Mouse (Mus musculus) ZHBTc4 (cell line): ENCODE data around the gene Naa60.

ENCODE experiments used
- DNase-seq: peaks from one replicate; pipeline ENCODE4 v3.0.0-alpha.2; 2011; ENCODE audit warnings: low read depth, low spot score

Naa60 gene

DNA sequence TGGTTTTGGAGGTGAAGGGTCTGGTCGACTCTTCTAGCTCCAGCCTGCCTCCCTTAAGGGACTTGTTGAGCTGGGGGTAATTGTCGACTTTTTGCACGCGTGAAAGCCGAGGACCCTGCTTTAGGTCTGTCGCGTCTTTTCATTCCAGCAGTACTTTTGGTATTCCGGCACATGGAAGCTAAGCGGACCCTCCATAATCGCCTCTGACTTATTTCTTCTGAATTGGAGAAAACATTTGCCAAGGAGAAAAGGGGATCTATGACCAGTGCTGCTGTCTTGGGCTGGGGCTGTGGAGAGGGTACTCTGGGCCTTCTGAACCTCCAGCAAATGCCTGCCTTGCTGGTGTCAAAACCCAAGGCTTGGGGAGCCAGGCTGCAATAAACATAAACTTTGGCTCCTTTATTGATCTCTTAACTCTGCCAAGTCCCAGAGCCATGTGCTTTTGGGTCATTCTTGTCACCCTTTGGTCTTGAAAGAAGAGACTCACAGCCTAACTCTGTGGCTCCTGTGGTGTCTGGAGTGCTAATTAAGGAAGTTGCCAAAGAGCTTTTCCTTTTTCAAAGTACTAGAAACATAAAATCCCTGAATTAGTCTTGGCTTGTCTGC is 13.0 kb downstream of the Naa60 start:
- no peak for DNase-seq

DNA sequence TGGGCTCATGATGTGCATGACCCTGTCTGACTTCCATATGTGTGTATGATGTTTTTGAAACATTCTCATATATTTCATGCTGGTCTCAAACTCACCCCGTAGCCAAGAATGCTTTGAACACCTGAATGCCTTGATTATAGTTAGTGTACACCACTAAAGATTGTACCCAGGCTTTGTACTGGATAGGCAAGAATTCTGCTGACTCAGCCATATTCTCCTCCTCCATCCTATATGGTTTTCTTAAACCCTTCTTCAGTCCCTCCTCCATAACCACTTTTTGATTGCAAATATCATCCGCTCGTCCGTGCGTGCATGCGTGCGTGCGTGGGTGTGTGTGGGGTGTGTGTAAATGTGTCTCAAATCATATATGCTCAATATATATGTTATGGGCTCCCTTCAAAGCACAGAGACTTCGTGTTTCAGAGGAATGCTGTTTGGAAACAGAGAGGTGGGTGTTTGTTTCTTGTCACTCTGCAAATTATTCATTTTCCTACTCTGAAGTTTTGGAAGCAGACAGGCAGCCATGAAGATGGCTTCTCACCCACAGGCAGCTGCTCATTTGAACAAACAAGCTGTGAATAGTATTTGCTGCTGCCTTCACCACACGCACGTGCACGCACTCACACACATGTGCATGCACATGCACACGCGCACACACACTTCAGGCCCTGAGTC is 19.6 kb downstream of the Naa60 start:
- DNase-seq, result no peak

DNA sequence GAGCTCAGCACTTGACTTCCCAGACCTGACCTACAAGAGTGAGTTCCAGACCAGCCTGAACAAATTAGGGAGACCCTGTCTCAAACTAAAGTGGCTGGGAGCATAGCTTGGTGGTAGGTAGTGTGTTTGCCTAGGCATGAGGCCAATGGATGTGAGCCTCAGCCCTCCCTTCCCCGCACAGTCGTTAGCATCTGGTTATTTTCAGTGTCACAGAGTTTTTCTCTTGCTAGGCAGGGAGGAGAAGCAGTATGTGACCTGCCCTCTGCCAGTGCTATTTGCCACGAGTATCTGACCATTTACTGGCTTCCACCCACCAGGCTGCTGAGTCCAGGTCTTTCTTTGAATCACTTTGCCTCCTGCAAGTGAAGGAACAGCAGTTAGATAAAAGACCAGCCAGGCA is 21.6 kb downstream of the Naa60 start:
- DNase-seq, result no peak

DNA sequence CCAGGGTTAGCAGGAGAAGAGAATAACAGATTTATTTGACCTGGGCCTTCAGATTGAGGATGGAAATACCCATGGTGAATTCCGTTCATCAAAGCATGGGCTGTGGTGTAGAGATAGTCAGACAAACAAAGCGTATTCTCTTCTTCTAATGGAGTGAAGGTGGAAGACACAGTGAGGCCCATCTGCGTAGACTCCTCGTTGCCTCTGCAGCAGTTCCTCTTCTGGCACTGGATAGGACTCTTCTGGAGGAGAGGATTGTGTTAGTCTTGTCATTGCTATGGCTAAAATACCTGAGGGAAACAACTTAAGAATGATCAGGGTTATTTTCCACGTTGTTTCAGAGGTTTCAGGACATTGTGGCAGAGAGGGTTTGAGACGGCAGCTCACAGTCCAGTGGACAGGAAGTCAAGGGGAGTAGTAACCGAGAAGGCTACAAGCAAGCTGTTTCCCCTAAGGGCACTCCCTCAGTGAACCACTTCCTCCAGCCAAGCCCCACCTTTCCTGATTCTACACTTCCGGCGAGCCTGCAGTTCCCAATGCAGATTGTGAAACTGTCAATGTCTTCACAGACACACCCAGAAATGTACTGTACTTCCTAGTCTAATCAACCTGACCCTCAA is 23.1 kb downstream of the Naa60 start:
- DNase-seq, result peak; percentile 76

DNA sequence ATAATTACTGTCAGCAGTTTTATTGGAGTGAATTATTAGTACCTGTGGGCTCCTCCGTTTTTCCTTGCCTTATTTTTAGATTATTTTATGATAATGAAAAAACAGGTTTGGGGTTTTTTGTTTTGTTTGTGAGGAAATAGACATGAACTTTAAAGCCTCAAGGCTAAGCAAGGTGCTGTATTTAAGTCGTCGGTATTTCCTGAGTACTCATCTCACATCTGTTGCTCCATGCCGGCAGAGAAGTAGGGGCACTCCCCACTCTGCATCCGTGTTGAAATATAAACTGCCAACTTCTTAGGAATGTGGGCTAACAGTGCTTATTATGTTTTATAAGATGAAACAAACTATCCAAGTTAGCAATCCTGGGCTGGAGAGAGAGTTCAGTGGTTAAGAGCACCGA is 23.9 kb downstream of the Naa60 start:
- DNase-seq, result no peak

DNA sequence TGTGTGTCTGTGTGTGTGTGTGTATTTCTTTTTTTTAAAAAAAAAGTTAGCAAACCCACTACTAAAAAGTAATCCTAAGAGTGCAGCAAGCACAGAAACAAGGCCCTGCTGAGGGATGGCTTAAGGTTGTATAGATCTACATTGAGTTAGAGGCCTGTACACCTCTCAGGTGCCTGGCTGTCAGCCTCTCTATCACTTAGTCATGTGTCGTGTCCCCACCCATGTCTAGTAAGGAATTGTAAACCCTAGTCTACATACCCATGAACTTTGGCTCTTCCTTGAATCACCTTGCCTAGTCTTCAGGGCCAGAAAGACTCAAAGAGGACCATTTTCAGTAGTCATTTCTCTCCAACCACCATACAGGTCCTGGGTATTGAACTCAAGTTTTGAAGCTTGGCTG is 24.4 kb downstream of the Naa60 start:
- no peak for DNase-seq

DNA sequence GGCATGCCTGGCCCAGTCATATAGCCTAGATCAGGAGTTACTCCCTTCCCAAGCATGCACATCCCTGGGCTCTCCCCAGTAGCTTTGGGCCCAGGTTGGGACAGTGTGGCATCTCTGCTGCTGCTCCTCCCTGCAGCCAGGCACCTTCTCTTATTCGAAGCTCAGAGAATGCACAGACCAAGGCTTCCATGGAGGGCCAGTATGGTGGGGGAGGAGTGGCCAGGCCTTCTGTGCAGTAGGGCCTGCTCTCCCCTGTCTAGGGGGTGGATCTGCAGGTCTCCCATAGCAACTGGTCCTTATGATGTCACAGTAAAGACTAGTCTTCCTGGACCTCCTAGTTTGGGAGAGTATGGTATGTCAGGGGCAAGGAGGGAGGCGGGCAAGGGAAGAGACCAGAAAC is 35.3 kb downstream of the Naa60 start:
- DNase-seq, result no peak

DNA sequence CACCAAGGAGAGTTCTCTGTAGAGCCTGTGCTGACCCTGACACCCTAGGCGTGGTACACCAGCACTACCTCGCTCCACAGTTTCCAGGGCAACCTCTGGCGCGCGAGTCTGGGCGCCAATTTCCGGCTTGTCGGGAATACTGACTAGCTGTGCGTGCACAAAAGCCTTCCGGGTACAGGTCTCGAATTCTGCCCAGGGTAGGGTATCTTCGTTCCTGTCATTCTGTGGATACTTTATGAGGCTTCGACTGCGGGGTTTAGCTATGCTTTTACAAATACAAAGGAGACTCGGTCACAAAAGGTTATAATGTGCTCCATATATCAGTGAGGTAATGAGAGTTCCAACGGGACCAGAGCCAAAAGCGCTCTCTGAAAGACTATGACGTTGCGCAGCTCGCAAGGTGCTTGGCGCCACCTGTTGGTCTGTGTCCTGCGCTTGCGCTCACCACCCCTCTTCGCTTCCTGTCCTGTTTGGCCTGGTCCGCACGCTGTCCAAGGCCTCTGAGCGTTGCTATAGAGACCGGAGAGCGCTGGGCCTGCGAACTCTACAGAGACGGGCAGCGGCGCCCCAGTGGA is 36.4 kb downstream of the Naa60 start, which contains the start of the genes 1700037C18Rik and Cluap1:
Gene 1700037C18Rik (minus strand): TSS at position 153 of the 575 bp plus-strand sequence.
Gene Cluap1 (plus strand): TSS at position 265 of the 575 bp plus-strand sequence.
- peak; percentile 96 for DNase-seq

DNA sequence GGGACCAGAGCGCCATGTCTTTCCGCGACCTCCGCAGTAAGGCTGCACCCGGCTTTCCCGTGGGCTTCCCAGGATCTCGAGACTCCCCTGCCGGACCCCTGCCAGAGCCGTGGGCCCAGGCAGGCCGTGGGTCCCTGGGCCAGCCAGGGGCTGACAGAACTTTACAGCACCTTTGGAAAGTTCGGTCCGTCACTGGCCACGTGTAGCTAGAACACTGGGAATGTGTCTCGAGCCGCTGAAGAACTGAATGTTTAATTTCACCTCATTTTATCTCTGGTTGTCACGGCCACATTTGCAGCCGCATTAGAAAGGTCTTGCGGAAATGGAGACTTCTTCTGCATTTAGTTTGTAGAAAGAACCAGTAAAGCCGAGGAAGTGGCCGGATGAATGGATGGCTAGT is 36.9 kb downstream of the Naa60 start:
- no peak for DNase-seq

DNA sequence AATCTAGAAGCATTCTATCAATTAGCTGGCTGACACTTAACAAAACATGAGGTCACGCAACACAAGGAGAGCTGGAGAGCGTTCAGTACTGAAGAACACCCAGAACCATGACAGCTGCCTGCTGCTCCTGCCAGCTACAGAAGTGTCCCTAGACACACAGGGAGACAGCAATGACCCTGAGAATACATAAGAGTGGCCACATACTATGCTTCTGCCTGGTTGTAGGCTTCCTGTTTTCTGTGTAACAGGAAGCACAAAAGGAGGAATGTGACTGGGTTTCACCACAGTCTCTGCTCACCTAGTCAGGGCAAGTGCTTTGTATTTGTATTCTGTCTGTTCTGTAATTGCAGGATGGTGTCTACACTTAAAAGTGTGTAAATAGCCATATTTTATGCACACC is 48.6 kb downstream of the Naa60 start:
- no peak for DNase-seq

DNA sequence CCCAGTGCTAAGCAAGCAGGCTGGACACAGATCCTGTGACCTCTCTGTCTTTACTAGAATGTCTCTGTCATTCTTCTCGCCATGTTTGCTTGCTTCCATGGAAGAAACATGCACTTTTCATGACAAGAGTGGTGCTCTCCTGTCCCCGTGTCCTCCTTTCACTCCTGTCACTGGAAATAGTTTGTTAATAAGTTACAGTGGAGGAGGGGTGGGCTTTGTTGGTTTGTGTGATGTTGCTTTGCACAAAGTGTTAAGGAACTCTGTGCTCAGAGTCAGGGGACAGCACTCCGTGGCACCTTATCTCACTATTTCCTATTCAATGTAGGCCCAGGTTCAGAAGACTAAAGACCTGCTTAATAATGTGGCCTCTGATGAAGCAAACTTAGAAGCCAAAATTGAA is 51.3 kb downstream of the Naa60 start:
- no peak for DNase-seq

DNA sequence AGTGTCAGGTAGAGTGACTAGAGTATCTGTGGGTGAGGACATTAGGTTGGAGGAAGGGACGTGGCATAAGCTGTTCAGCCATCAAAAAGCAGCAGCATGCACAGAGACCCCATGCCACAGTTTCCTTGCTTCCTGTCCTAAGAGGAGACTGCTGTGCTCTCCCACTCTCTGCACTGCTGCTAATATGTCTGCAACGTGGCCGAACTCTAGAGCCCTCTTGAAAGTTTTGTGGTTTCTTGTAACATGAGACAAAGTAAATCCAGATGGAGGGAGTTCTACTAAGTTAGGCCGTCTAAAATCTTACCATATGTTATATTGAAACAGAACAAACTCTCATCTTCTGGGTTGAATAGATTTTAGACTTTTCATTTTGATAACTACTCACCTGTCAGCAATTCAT is 51.8 kb downstream of the Naa60 start:
- no peak for DNase-seq

DNA sequence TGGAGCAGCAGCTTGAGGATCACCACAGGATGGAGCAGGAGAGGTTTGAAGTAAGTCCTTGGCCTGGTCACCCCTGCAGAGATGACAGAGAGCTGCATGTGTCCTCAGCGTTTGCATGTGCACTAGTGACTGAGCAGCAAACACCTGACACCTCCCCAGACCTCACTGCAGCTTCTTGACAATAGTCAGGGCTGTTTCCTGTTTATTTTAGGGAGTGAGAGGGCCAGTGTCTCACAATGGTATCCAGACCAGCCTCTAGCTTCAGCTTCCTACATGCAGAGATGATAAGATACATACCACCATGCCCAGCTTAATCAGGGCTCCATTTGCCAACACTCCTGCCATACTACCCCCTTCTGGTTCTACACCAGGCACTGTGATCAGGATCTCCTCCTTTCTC is 56.4 kb downstream of the Naa60 start:
- no peak for DNase-seq

DNA sequence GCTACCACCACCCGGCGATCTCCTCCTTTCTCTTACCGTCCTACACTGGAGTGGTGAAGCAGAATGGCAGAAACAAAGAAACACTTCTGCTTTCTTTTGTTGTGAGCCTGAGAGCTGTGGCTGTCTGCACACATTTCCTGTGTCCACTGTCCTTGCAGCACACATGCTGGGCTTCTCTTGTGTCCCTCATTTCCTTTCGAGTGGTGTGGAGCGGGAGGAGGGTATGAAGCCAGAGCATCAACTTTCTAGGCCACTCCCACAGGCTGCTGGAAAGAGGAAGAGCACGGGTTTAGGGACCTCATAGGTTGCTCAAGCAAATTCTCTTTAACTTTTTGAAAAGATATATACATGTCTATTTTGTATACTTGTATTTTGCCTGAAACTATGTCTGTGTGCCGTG is 57.0 kb downstream of the Naa60 start:
- peak; percentile 15 for DNase-seq

DNA sequence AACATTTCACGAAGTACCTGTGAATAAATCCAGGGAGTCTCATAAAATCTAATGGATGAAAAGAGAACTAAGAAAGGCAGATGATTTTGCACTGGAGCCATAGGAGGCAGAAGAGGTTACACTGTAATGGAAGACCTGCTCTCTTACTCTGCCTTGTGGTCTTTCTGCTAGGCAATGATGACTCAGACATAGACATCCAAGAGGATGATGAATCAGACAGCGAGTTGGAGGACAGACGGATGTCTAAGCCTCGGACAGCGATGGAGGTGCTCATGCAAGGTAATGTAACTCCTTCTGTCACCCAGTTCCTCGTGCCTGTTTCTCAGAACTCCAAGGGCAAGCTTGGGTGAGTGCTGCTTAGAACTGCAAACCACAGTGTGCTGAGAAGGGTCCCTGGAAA is 61.4 kb downstream of the Naa60 start:
- DNase-seq, result no peak

DNA sequence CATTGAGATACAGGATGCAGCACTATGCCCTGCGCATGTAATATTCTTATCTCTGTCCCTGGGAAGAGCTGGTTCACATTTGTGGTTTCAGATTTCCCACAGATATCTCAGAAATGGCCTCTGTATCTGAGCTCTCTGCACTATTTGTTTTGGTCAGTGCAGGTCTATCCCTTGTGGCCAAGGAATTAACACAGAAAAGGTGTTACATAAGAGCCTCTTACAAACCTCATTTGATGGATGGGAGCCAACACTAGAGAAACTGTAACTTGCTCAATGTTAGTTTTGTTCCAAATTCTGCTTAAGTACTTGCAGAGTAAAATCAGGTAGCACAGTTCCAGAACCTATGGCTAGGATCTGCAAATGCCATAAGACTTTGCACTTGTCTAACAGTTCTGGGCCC is 61.9 kb downstream of the Naa60 start:
- no peak for DNase-seq

DNA sequence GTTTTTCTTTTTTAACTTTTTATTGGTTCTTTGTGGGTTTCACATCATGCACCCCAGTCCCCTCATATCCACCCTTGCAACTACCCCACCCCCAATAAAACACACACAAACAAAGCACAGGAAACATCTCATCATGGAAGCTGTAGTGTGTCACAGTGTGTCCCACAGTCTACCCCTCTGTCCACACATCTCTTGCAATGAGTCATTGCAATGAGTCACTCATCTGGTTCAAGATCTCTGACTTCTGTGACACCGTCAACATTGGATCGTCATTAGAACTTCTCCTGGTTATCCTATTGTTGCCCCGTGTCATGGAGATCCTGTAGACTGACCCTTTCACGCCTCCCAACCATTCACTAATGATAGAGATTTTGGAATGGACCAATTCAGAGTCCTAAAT is 62.5 kb downstream of the Naa60 start:
- no peak for DNase-seq

DNA sequence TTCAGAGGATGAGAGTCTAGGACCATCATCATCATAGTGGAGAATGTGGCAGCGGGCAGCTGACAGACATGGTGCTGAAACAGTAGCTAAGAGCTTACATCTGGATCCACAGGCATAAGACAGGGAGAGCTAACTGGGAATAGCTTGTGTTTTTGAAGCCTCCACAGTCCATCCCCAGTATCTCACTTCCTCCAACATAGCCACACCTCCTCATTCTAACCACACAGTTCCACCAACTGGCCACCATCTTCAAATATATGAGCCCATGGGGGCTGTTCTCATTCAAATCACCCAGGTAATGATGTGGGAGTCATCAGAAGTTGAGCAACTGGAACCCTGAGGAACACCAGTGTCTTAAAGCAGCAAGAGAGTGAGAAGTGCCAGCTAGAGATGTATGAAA is 79.0 kb downstream of the Naa60 start:
- no peak for DNase-seq
